Mouse (Mus musculus) heart, embryonic 12.5 days (tissue): ENCODE data around the gene Rgs7bp. TPM values are rescaled to one million over a fixed set of nuclear protein-coding genes. Genes with fewer than 3 reads are reported as not detected.

Source experiments
- ATAC-seq: fragments of 200-750 bp; cut with Nextera tagmentation; 2 replicates; pipeline ENCODE4 v1.8.0; 2017; ENCODE audit warnings: moderate TSS enrichment, moderate library complexity; ENCODE audit not compliant: insufficient number of reproducible peaks, low FRiP score
- H3K27ac ChIP-seq: fragments of 300-500 bp; sonication (generic); 2 replicates; pipeline ENCODE4 v1.5.1; 2016; ENCODE audit warnings: mild to moderate bottlenecking, moderate library complexity; ENCODE audit not compliant: poor library complexity, severe bottlenecking
- H3K27me3 ChIP-seq: fragments of 300-500 bp; sonication (generic); replicated peaks from 2 replicates; pipeline ENCODE4 v1.6.1; 2016; ENCODE audit warnings: mild to moderate bottlenecking, moderate library complexity
- H3K36me3 ChIP-seq: fragments of 300-500 bp; sonication (generic); 2 replicates; pipeline ENCODE4 v1.6.1; 2016; ENCODE audit warnings: mild to moderate bottlenecking, moderate library complexity
- H3K4me1 ChIP-seq: fragments of 300-500 bp; sonication (generic); replicated peaks from 2 replicates; pipeline ENCODE4 v1.6.1; 2016; ENCODE audit warnings: mild to moderate bottlenecking
- H3K4me2 ChIP-seq: fragments of 300-500 bp; sonication (generic); 2 replicates; pipeline ENCODE4 v1.6.1; 2016; ENCODE audit warnings: mild to moderate bottlenecking, moderate library complexity
- H3K4me3 ChIP-seq: fragments of 300-500 bp; sonication (generic); 2 replicates; pipeline ENCODE4 v1.5.1; 2016; ENCODE audit warnings: mild to moderate bottlenecking
- H3K9ac ChIP-seq: fragments of 300-500 bp; sonication (generic); 2 replicates; pipeline ENCODE4 v1.6.1; 2016; ENCODE audit warnings: mild to moderate bottlenecking, moderate library complexity
- H3K9me3 ChIP-seq: fragments of 300-500 bp; sonication (generic); replicated peaks from 2 replicates; pipeline ENCODE4 v1.6.1; 2016; ENCODE audit warnings: mild to moderate bottlenecking, moderate library complexity
- WGBS: fragments of 180-500 bp; shearing (Covaris S2); methylation state at CpG from one replicate; pipeline ENCODE4 v1.1.7; 2016; 5-methylcytosine and 5-hydroxymethylcytosine counted together
- polyA plus RNA-seq: library from polyadenylated mRNA; unstranded; fragments of >200 nt; fragmentation: Nextera tagmentation; extraction: Ambion mirVana; gene quantifications from 2 replicates; pipeline ENCODE4 v1.2.1, GENCODE M21; 2016

The Rgs7bp gene
- polyA plus RNA-seq = 3.5 and 3.6 TPM in 2 replicates

DNA sequence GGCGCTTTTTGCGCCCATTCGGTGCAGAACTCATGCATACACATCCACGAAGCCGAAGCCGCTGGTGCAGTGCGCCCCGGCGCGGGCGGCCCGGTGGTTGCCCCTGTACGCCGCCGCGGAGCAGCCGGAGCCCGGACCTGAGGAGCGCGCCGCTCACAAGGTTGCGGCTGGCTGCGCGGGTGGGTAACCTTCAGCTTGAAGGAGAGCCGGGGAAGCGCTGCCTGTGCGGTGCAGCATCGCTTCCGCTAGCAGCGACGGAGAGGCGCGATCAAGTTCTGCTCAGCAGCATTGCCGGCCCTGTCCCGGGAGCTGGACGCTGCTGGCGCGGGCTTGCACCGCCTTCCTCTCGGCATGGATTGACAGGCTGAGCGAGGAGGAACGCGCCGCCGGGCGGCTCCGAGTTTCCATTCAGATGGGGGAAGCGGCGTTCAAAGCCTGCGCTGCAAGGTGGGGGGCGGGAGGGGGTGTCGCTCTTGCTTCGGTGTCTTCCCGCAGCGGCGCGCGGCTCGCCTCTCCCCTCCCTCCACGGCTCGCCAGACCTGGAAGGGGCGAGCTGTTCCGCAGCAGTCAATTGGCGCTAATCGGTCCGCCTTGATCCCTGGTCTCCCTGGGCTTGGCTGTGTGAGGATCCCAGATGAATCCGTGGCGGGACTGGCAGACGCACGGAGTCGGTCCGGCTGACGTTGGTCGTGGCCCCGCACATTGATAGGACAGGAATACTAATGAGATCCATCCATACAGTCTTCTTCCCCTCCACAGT is at the start of gene Rgs7bp:
Gene Rgs7bp (minus strand): TSS at position 750 of the 760 bp plus-strand sequence.
- Histone ChIP-seq H3K4me2 (peak within 1 kb of the TSS; percentile 86), H3K9ac (peak within 1 kb of the TSS; percentile 81), H3K4me3 (peak within 1 kb of the TSS; percentile 75), H3K27me3 (no peaks in the 10 kb centered on the region), H3K36me3 (no peaks in the 10 kb centered on the region), H3K27ac (peak within 1 kb of the TSS; percentile 81), H3K9me3 (no peaks in the 10 kb centered on the region), H3K4me1 (peaks cover 12% of the 10 kb centered on the region)
- WGBS = under 1% methylated on average over 74 of the region's 75 CpGs
- peak; percentile 84 for ATAC-seq

DNA sequence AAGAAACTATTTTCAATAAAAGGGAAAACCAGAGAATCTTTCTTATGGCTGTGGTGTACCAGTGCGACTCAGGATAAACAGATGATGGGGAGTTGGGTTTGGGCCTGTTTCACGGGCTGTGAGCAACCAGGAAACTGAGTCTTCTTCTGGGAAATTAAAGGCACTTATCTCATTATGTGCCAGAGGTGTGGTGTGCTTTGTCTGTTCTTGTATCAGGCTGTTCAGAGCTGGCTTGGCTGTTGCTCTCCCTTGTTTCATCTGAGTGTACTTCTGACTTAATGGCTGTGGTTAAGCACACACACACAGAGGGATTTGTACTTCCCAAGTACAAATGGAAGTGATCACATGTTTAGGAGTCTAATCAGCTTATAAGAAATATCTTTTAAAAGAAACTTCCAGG is 49.7 kb upstream of the Rgs7bp start:
- no peak for ATAC-seq
- Histone ChIP-seq H3K36me3 (no peaks in the 10 kb centered on the region), H3K4me1 (no peaks in the 10 kb centered on the region), H3K9ac (no peak overlapping the region), H3K27ac (no peak overlapping the region), H3K4me2 (no peak overlapping the region), H3K9me3 (no peaks in the 10 kb centered on the region), H3K27me3 (no peaks in the 10 kb centered on the region), H3K4me3 (no peak overlapping the region)
- 66% methylated on average over 2 of the region's 2 CpGs for WGBS

DNA sequence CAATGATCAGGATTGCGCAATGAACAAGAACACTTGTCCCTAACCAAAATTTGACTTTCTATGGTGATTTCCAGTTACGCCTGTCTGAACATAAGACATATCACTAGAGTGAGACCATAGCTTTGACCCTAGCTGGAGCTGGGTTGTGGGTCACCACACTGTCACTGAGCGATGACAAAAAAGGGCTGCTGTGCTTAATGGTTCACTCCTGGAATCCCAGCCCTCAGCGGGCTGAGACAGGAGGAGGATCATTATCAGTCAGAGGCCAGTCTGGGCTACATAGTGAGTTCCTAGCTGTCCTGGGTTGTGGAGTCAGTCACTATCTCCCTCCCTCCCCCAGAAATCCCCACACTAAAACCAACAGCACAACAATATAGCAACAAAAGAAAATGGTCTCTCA is 46.0 kb upstream of the Rgs7bp start:
- no peaks in the 10 kb centered on the region for H3K4me1 ChIP-seq
- H3K27ac ChIP-seq = no peak overlapping the region
- H3K4me3 ChIP-seq = no peak overlapping the region
- no peaks in the 10 kb centered on the region for H3K9me3 ChIP-seq
- H3K9ac ChIP-seq = no peak overlapping the region
- no peaks in the 10 kb centered on the region for H3K27me3 ChIP-seq
- ATAC-seq = no peak
- H3K36me3 ChIP-seq = no peaks in the 10 kb centered on the region
- 63% methylated on average over 4 of the region's 4 CpGs for WGBS
- H3K4me2 ChIP-seq = no peak overlapping the region

DNA sequence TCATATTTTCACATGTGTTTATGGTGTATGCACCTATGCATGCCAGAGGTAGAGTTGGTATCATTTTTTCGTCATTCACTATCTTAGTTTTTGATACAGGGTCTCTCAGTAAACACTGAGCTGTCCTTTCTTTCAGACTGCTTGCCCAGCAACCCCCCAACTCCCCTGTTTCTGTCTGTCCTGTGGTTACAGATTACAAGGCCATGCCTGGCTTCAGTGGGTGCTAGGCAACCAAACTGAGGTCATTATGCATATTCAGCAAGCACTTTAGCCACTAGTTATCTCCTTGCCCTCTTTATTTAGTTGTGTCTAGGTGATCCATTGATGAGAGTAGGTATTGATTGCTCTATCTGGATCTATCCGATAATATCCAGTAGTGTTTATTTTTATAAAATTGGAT is 41.6 kb upstream of the Rgs7bp start:
- H3K9ac ChIP-seq = no peak overlapping the region
- no peak overlapping the region for H3K4me3 ChIP-seq
- ATAC-seq = no peak
- H3K27ac ChIP-seq = no peak overlapping the region
- no peaks in the 10 kb centered on the region for H3K27me3 ChIP-seq
- 75% methylated on average over 2 of the region's 2 CpGs for WGBS
- no peaks in the 10 kb centered on the region for H3K36me3 ChIP-seq
- no peak overlapping the region for H3K4me2 ChIP-seq
- H3K9me3 ChIP-seq = no peaks in the 10 kb centered on the region
- no peaks in the 10 kb centered on the region for H3K4me1 ChIP-seq

DNA sequence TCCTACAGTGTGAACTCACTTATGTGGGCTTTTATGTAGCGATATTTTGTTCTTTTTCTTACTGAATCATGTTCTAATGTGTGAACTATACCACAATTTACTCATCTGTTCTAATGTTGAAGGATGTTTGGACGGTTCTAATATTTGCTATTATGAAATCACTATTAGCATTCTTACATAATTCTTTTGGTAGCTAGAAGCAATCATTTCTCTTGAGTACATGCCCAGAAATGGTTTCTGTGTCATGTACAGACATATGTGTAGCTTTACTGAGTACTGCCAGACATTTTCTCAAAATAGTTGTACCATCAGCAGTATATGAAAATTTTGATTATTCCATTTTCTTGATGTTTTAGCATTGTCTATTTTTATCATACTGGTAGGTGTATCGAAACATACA is 34.5 kb upstream of the Rgs7bp start:
- ATAC-seq = no peak
- 80% methylated on average over 3 of the region's 3 CpGs for WGBS
- H3K4me1 ChIP-seq = no peaks in the 10 kb centered on the region

GRCm38 (mm10) chr13:105081862-105082261 is 27.1 kb upstream of the Rgs7bp start, which contains the start of gene 4933425L06Rik:
Gene 4933425L06Rik, plus strand, starts transcription at chr13:105082122.
- no peaks in the 10 kb centered on the region for H3K9me3 ChIP-seq
- H3K27me3 ChIP-seq = no peaks in the 10 kb centered on the region
- no peak within 1 kb of the TSS for H3K4me3 ChIP-seq
- WGBS = 79% methylated on average over 10 of the region's 10 CpGs
- no peak for ATAC-seq
- H3K4me1 ChIP-seq = no peaks in the 10 kb centered on the region
- no peak within 1 kb of the TSS for H3K4me2 ChIP-seq
- no peaks in the 10 kb centered on the region for H3K36me3 ChIP-seq
- no peak within 1 kb of the TSS for H3K27ac ChIP-seq
- H3K9ac ChIP-seq = no peak within 1 kb of the TSS

More for the DNA sequence above, 34.5 kb upstream of the Rgs7bp start:
- H3K27me3 ChIP-seq = no peaks in the 10 kb centered on the region
- no peak overlapping the region for H3K9ac ChIP-seq
- no peaks in the 10 kb centered on the region for H3K9me3 ChIP-seq
- no peak overlapping the region for H3K27ac ChIP-seq
- H3K4me2 ChIP-seq = no peak overlapping the region
- no peaks in the 10 kb centered on the region for H3K36me3 ChIP-seq
- no peak overlapping the region for H3K4me3 ChIP-seq

GRCm38 (mm10) chr13:105066890-105067845 is 12.4 kb upstream of the Rgs7bp start:
- ATAC-seq = no peak
- Histone ChIP-seq H3K27ac (no peak overlapping the region), H3K27me3 (no peaks in the 10 kb centered on the region), H3K9me3 (no peaks in the 10 kb centered on the region), H3K4me3 (no peak overlapping the region), H3K4me1 (no peaks in the 10 kb centered on the region), H3K4me2 (no peak overlapping the region), H3K9ac (no peak overlapping the region), H3K36me3 (no peaks in the 10 kb centered on the region)
- 61% methylated on average over 7 of the region's 7 CpGs for WGBS

DNA sequence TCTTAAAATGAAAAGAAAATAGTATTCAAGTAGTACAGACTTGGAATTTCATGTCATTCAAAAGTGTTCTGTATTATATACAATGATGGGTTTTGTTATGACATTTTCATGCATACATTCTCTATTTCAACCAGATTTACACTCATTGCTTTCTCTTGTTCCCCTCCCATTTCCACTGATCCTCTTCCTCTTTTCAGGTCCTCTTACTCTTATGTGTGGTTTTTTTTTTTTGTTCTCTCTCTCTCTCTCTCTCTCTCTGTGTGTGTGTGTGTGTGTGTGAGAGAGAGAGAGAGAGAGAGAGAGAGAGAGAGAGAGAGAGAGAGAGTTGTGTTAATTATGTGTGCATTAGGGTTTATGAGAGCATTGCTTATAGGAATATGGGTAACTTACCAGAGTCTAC is 11.4 kb upstream of the Rgs7bp start:
- Histone ChIP-seq H3K4me3 (no peak overlapping the region), H3K27me3 (no peaks in the 10 kb centered on the region), H3K36me3 (no peaks in the 10 kb centered on the region), H3K27ac (no peak overlapping the region), H3K4me1 (no peaks in the 10 kb centered on the region), H3K4me2 (no peak overlapping the region), H3K9me3 (no peaks in the 10 kb centered on the region), H3K9ac (no peak overlapping the region)
- ATAC-seq = no peak

DNA sequence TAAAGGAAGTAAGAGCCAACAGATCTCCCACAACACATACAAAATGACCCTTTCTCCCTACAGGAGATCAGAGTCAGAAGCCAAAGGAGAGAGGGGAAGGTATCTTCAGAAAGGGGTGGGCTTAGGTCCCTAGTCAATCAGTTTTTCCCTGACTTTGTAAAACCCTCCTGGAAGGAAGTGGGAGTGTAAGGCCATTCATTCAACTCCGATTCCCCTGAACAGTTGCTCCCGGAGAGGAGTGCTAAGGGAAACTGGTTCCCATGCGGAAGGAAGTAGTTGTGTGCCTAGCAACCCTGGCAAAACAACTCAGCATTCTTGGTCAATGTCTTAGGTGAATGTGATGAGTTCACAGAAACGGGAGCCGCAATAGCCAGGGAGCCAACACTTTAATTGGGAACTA is 644 bp upstream of the Rgs7bp start:
- no peaks in the 10 kb centered on the region for H3K27me3 ChIP-seq
- ATAC-seq = no peak; the same call in 1 of the 2 replicates
- H3K4me2 ChIP-seq = peak overlapping the region; percentile 86
- H3K9ac ChIP-seq = no peak overlapping the region; the same call in 1 of the 2 replicates
- peaks cover 12% of the 10 kb centered on the region for H3K4me1 ChIP-seq
- no peaks in the 10 kb centered on the region for H3K36me3 ChIP-seq
- peak overlapping the region; percentile 75 for H3K4me3 ChIP-seq
- peak overlapping the region; percentile 81; the same call in 1 of the 2 replicates for H3K27ac ChIP-seq
- no peaks in the 10 kb centered on the region for H3K9me3 ChIP-seq
- 12% methylated on average over 5 of the region's 5 CpGs for WGBS

- 0 out of 2 replicates have a peak, but pooled peaks have one; percentile 34 for ATAC-seq
- H3K4me1 ChIP-seq = peaks cover 12% of the 10 kb centered on the region
- H3K4me2 ChIP-seq = peak overlapping the region; percentile 86
- H3K9me3 ChIP-seq = no peaks in the 10 kb centered on the region
- no peaks in the 10 kb centered on the region for H3K27me3 ChIP-seq
- peak overlapping the region; percentile 81; the same call in 1 of the 2 replicates for H3K9ac ChIP-seq
- H3K36me3 ChIP-seq = no peaks in the 10 kb centered on the region
- peak overlapping the region; percentile 81 for H3K27ac ChIP-seq
- H3K4me3 ChIP-seq = peak overlapping the region; percentile 75
- 2% methylated on average over 8 of the region's 8 CpGs for WGBS
Measured at GRCm38 (mm10) chr13:105054941-105055309, 195 bp upstream of the Rgs7bp start.

DNA sequence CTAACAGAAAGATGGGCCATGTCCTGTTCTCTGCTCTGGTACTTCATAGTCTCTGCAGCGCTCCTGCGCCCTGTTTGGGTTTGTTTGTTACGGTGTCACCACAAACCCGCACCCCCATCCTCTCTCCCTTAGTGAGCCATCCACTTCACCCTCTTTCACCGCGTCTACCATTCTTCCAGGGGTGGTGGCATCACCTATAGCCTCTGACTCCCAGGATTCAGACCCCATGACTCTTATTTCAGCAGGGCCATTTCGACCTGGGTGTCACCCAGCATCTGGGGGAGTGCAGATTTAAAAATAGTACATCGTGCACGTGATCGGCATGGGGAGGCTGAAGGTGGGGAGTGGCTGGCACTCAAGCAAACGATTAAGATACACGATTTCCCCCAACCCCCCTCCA is 1.1 kb downstream of the Rgs7bp start:
- Histone ChIP-seq H3K4me1 (peaks cover 12% of the 10 kb centered on the region), H3K27me3 (no peaks in the 10 kb centered on the region), H3K27ac (peak overlapping the region; percentile 81; the same call in 1 of the 2 replicates), H3K4me2 (peak overlapping the region; percentile 86), H3K9ac (peak overlapping the region; percentile 81), H3K4me3 (peak overlapping the region; percentile 75), H3K36me3 (no peaks in the 10 kb centered on the region), H3K9me3 (no peaks in the 10 kb centered on the region)
- ATAC-seq = 0 out of 2 replicates have a peak, but pooled peaks have one; percentile 16
- WGBS = 1% methylated on average over 12 of the region's 12 CpGs
